ENCODE assay signal across 22 mouse cellular contexts in the genomic region with DNA sequence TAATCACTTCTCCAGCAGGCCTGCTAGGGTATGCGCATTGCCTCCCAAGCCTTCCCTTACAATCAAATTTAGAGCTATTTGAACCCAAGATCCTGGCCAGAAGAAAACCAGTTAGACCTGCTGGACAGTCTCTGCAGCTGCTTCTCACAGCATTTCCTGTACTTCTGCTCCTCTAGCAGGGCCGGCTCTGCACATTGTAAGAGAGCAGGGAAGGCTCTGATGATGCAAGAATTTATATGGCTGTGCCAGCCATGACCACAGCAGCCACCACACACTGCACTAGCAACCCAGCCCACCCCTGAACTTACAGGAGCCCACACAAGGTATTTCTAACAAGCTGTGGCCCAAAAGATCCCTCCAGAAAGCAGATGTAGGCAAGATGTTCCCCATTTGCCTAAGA. TPM values are rescaled to one million over a fixed set of nuclear protein-coding genes. Genes with fewer than 3 reads are reported as not detected.
DNase-seq lines count a peak whose midpoint lies in the region; ATAC-seq and TF ChIP-seq lines count a peak whose summit lies in the region.
"Had no signal": no experiment of that assay in that cellular context is flagged by ENCODE, and none has a peak within 500 bp of the region (broad histone marks: within the 10 kb centered on the region; RNA-seq: fewer than 3 reads in every experiment).

No protein-coding gene starts in this region.

- TF ChIP-seq CTCF in lung, embryonic 14.5 days (IDR thresholded peaks at IDR 0.05; ENCODE audit: low read depth): no peak
- TF ChIP-seq CTCF in lung, adult 2 months (IDR thresholded peaks at IDR 0.05; ENCODE audit: insufficient read depth, low read length): no peak

- peak overlapping the region; percentile 30; the same call in 1 of the 2 replicates for H3K27ac ChIP-seq in lung, embryonic 14.5 days (ENCODE audit: low read depth)
- H3K27ac ChIP-seq in embryonic facial prominence, embryonic 15.5 days (replicated peaks): no peak overlapping the region
- no peak overlapping the region for H3K27ac ChIP-seq in neural tube, embryonic 15.5 days (replicated peaks)
- no peak overlapping the region for H3K27ac ChIP-seq in hindbrain, embryonic 11.5 days (ENCODE audit: low read depth, low read length)
- H3K27ac ChIP-seq: gastrocnemius, adult 2 months; heart, embryonic 13.5 days; hindbrain, embryonic 15.5 days; kidney, postnatal 0 days; limb, embryonic 12.5 days; macrophage; neural tube, embryonic 13.5 days had no signal

- no peak for TF ChIP-seq POLR2A in lung, adult 2 months (IDR thresholded peaks at IDR 0.05; ENCODE audit: borderline replicate concordance, extremely low read depth, low read depth, low read length)

- H3K9me3 ChIP-seq in lung, embryonic 14.5 days (ENCODE audit: low read depth, low read length): no peaks in the 10 kb centered on the region
- no peaks in the 10 kb centered on the region for H3K9me3 ChIP-seq in embryonic facial prominence, embryonic 15.5 days (replicated peaks)
- H3K9me3 ChIP-seq in neural tube, embryonic 15.5 days (replicated peaks): no peaks in the 10 kb centered on the region
- H3K9me3 ChIP-seq in hindbrain, embryonic 11.5 days (ENCODE audit: control insufficient read depth, low read length): no peaks in the 10 kb centered on the region
- H3K9me3 ChIP-seq: heart, embryonic 13.5 days; hindbrain, embryonic 15.5 days; limb, embryonic 12.5 days; neural tube, embryonic 13.5 days had no signal

- H3K36me3 ChIP-seq in lung, embryonic 14.5 days (ENCODE audit: insufficient read depth): no peaks in the 10 kb centered on the region
- H3K36me3 ChIP-seq in embryonic facial prominence, embryonic 15.5 days: no peaks in the 10 kb centered on the region
- H3K36me3 ChIP-seq in neural tube, embryonic 15.5 days: no peaks in the 10 kb centered on the region
- no peaks in the 10 kb centered on the region for H3K36me3 ChIP-seq in hindbrain, embryonic 11.5 days (ENCODE audit: control insufficient read depth, insufficient read depth, low read length)
- H3K36me3 ChIP-seq: heart, embryonic 13.5 days; hindbrain, embryonic 15.5 days; limb, embryonic 12.5 days; neural tube, embryonic 13.5 days had no signal

- no peak overlapping the region for H3K4me2 ChIP-seq in lung, embryonic 14.5 days
- H3K4me2 ChIP-seq in embryonic facial prominence, embryonic 15.5 days (replicated peaks): no peak overlapping the region
- no peak overlapping the region for H3K4me2 ChIP-seq in neural tube, embryonic 15.5 days
- no peak overlapping the region for H3K4me2 ChIP-seq in hindbrain, embryonic 11.5 days (replicated peaks; ENCODE audit: low read depth, low read length)
- H3K4me2 ChIP-seq: heart, embryonic 13.5 days; hindbrain, embryonic 15.5 days; limb, embryonic 12.5 days; neural tube, embryonic 13.5 days had no signal

- WGBS in lung, embryonic 14.5 days: 39% methylated on average over 2 of the region's 2 CpGs
- WGBS in lung, adult 2 months: 44% methylated on average over 2 of the region's 2 CpGs
- WGBS in embryonic facial prominence, embryonic 15.5 days: 31% methylated on average over 2 of the region's 2 CpGs
- WGBS in neural tube, embryonic 15.5 days: 70% methylated on average over 2 of the region's 2 CpGs
- 74% methylated on average over 2 of the region's 2 CpGs for WGBS in hindbrain, embryonic 11.5 days

- no peak overlapping the region for H3K9ac ChIP-seq in lung, embryonic 14.5 days
- H3K9ac ChIP-seq in embryonic facial prominence, embryonic 15.5 days: no peak overlapping the region
- H3K9ac ChIP-seq in neural tube, embryonic 15.5 days (replicated peaks): no peak overlapping the region
- H3K9ac ChIP-seq in hindbrain, embryonic 11.5 days (ENCODE audit: low read depth, low read length): no peak overlapping the region
- H3K9ac ChIP-seq: heart, embryonic 13.5 days; hindbrain, embryonic 15.5 days; limb, embryonic 12.5 days; neural tube, embryonic 13.5 days had no signal

- peak; percentile 72 for DNase-seq in lung, embryonic 14.5 days
- DNase-seq in lung, adult 2 months: no peak
- DNase-seq in adipocyte (ENCODE audit: low spot score): peak; percentile 17
- DNase-seq in hindbrain, embryonic 11.5 days (ENCODE audit: low spot score): no peak
- DNase-seq in layer of hippocampus, adult 9-10 months (ENCODE audit: low spot score): no peak
- DNase-seq: cerebellum, adult 11 months; gastrocnemius, adult 2 months; layer of hippocampus, postnatal 36 days; spleen, adult 18-20 months had no signal

- peaks cover 13% of the 10 kb centered on the region for H3K27me3 ChIP-seq in lung, embryonic 14.5 days (ENCODE audit: insufficient read depth, low read length)
- H3K27me3 ChIP-seq in embryonic facial prominence, embryonic 15.5 days: peaks cover 9% of the 10 kb centered on the region
- peaks cover 39% of the 10 kb centered on the region for H3K27me3 ChIP-seq in neural tube, embryonic 15.5 days (replicated peaks)
- H3K27me3 ChIP-seq in hindbrain, embryonic 11.5 days (ENCODE audit: control insufficient read depth, insufficient read depth, low read length): peaks cover 9% of the 10 kb centered on the region

- 0 out of 2 replicates have a peak, but pooled peaks cover 4% of the 10 kb centered on the region for H3K4me1 ChIP-seq in lung, embryonic 14.5 days (ENCODE audit: insufficient read depth)
- no peaks in the 10 kb centered on the region for H3K4me1 ChIP-seq in lung, adult 2 months (ENCODE audit: control insufficient read depth, insufficient read depth, low read length)
- peaks cover 7% of the 10 kb centered on the region; the same call in 1 of the 2 replicates for H3K4me1 ChIP-seq in embryonic facial prominence, embryonic 15.5 days
- 0 out of 2 replicates have a peak, but pooled peaks cover 5% of the 10 kb centered on the region for H3K4me1 ChIP-seq in neural tube, embryonic 15.5 days
- H3K4me1 ChIP-seq in hindbrain, embryonic 11.5 days (replicated peaks; ENCODE audit: control insufficient read depth, insufficient read depth, low read length): no peaks in the 10 kb centered on the region
- H3K4me1 ChIP-seq: hindbrain, embryonic 15.5 days had no signal

- no peak overlapping the region for H3K4me3 ChIP-seq in lung, embryonic 14.5 days (ENCODE audit: low read depth, low read length)
- no peak overlapping the region for H3K4me3 ChIP-seq in lung, adult 2 months (replicated peaks; ENCODE audit: extremely low read depth, low read depth, low read length)
- H3K4me3 ChIP-seq in embryonic facial prominence, embryonic 15.5 days (replicated peaks): no peak overlapping the region
- H3K4me3 ChIP-seq in neural tube, embryonic 15.5 days (replicated peaks): no peak overlapping the region
- H3K4me3 ChIP-seq in hindbrain, embryonic 11.5 days (ENCODE audit: low read depth, low read length): no peak overlapping the region
- H3K4me3 ChIP-seq: erythroblast, embryonic 14.5 days; gastrocnemius, adult 2 months; heart, embryonic 13.5 days; hindbrain, embryonic 15.5 days; limb, embryonic 12.5 days; neural tube, embryonic 13.5 days had no signal

- ATAC-seq in lung, embryonic 14.5 days (ENCODE audit: insufficient read depth): peak; percentile 85
- ATAC-seq in embryonic facial prominence, embryonic 15.5 days (ENCODE audit: insufficient number of reproducible peaks, low FRiP score, low TSS enrichment, low read depth): peak; percentile 49; the same call in 1 of the 2 replicates
- ATAC-seq in megakaryocyte, adult 5-6 weeks (ENCODE audit: poor library complexity, severe bottlenecking): peak; percentile 88
- no peak for ATAC-seq in neural tube, embryonic 15.5 days (ENCODE audit: low FRiP score)
- no peak for ATAC-seq in hindbrain, embryonic 11.5 days (ENCODE audit: low FRiP score)
- ATAC-seq: CD4-positive, CD25-positive, alpha-beta regulatory T cell, adult 4 months; forebrain, embryonic 16.5 days had no signal

RNA-seq across cellular contexts. Expression of a gene that starts 13.3 kb away (rescaled TPM):
- 2.8 and 3.4 TPM in 2 replicates for polyA plus RNA-seq in lung, embryonic 14.5 days (2014; fragmentation: Nextera tagmentation; extraction: Ambion mirVana)
- polyA plus RNA-seq in lung, adult 2 months (2012; rRNA removed): 5.3 and 5.4 TPM in 2 replicates
- 40.0 and 42.5 TPM in 2 replicates for polyA plus RNA-seq in embryonic facial prominence, embryonic 15.5 days (2015; fragmentation: Nextera tagmentation; extraction: Ambion mirVana)
- 15.3 and 17.5 TPM in 2 replicates for total RNA-seq in megakaryocyte, adult 5-6 weeks (2015)
- total RNA-seq in megakaryocyte, adult 5-6 weeks (2017): 6.4 and 8.1 TPM in 2 replicates
- polyA plus RNA-seq in neural tube, embryonic 15.5 days (2015; fragmentation: Nextera tagmentation; extraction: Ambion mirVana): 20.1 and 22.9 TPM in 2 replicates
- 8.9 and 10.4 TPM in 2 replicates for polyA plus RNA-seq in hindbrain, embryonic 11.5 days (2014; fragmentation: Nextera tagmentation; extraction: Ambion mirVana)

RNA-seq across cellular contexts. Expression of a gene that starts 19.6 kb away (rescaled TPM):
- polyA plus RNA-seq in lung, embryonic 14.5 days (2014; fragmentation: Nextera tagmentation; extraction: Ambion mirVana): 0.70 TPM in 1 of 2 replicates, not detected in the other
- 0.58 TPM in 1 of 2 replicates, not detected in the other for polyA plus RNA-seq in lung, adult 2 months (2012; rRNA removed)
- polyA plus RNA-seq in embryonic facial prominence, embryonic 15.5 days (2015; fragmentation: Nextera tagmentation; extraction: Ambion mirVana): 0.91 and 0.96 TPM in 2 replicates
- total RNA-seq in megakaryocyte, adult 5-6 weeks (2015): 0.78 and 1.2 TPM in 2 replicates
- not detected in 2 replicates for total RNA-seq in megakaryocyte, adult 5-6 weeks (2017)
- 0.42 TPM in 1 of 2 replicates, not detected in the other for polyA plus RNA-seq in neural tube, embryonic 15.5 days (2015; fragmentation: Nextera tagmentation; extraction: Ambion mirVana)
- 0.45 TPM in 1 of 2 replicates, not detected in the other for polyA plus RNA-seq in hindbrain, embryonic 11.5 days (2014; fragmentation: Nextera tagmentation; extraction: Ambion mirVana)
- total RNA-seq: layer of hippocampus, postnatal 36 days; midbrain, postnatal 0 days had no signal
- polyA plus RNA-seq: CD4-positive, CD25-positive, alpha-beta regulatory T cell, adult 4 months; erythroblast, embryonic 14.5 days; forebrain, embryonic 16.5 days; hindbrain, embryonic 15.5 days; limb, embryonic 12.5 days; neural tube, embryonic 13.5 days had no signal

Comparison
In these comparisons a context has a peak if more than half of its experiments do, and no peak if none do; other contexts are left out.
1. DNase-seq: peak in lung, embryonic 14.5 days (single experiment) and adipocyte (single experiment); none in lung, adult 2 months (single experiment), hindbrain, embryonic 11.5 days (single experiment) and layer of hippocampus, adult 9-10 months (single experiment).
2. ATAC-seq: peak in lung, embryonic 14.5 days (single experiment), embryonic facial prominence, embryonic 15.5 days (single experiment) and megakaryocyte, adult 5-6 weeks (single experiment); none in neural tube, embryonic 15.5 days (single experiment) and hindbrain, embryonic 11.5 days (single experiment).